Mouse (Mus musculus) stomach, embryonic 16.5 days (tissue): ENCODE data around the gene Opcml. TPM values are rescaled to one million over a fixed set of nuclear protein-coding genes. Genes with fewer than 3 reads are reported as not detected.

ENCODE experiments used
- ATAC-seq: fragments of 200-750 bp; cut with Nextera tagmentation; 2 replicates; pipeline ENCODE4 v1.8.0; 2017; ENCODE audit warnings: moderate number of reproducible peaks, moderate TSS enrichment; ENCODE audit not compliant: insufficient read depth, low FRiP score
- H3K27ac ChIP-seq: fragments of 300-500 bp; sonication (generic); 2 replicates; pipeline ENCODE4 v1.5.1; 2014; ENCODE audit warnings: low read length
- H3K27me3 ChIP-seq: fragments of 300-500 bp; sonication (generic); 2 replicates; pipeline ENCODE4 v1.6.1; 2014; ENCODE audit warnings: low read length, control low read depth, mixed read lengths; ENCODE audit not compliant: control insufficient read depth, insufficient read depth
- H3K36me3 ChIP-seq: fragments of 300-500 bp; sonication (generic); 2 replicates; pipeline ENCODE4 v1.6.1; 2014; ENCODE audit warnings: low read length; ENCODE audit not compliant: control insufficient read depth, insufficient read depth
- H3K4me1 ChIP-seq: fragments of 300-500 bp; sonication (generic); 2 replicates; pipeline ENCODE4 v1.6.1; 2014; ENCODE audit warnings: low read length, control low read depth, mixed read lengths; ENCODE audit not compliant: control insufficient read depth, insufficient read depth
- H3K4me2 ChIP-seq: fragments of 300-500 bp; sonication (generic); 2 replicates; pipeline ENCODE4 v1.6.1; 2014; ENCODE audit warnings: low read depth, low read length, mixed read lengths
- H3K4me3 ChIP-seq: fragments of 300-500 bp; sonication (generic); replicated peaks from 2 replicates; pipeline ENCODE4 v1.5.1; 2014; ENCODE audit warnings: mild to moderate bottlenecking, low read length
- H3K9ac ChIP-seq: fragments of 300-500 bp; sonication (generic); 2 replicates; pipeline ENCODE4 v1.6.1; 2014; ENCODE audit warnings: low read length
- H3K9me3 ChIP-seq: fragments of 300-500 bp; sonication (generic); replicated peaks from 2 replicates; pipeline ENCODE4 v1.6.1; 2016; ENCODE audit warnings: low read length, control low read depth; ENCODE audit not compliant: control insufficient read depth
- WGBS: fragments of 180-500 bp; shearing (Covaris S2); extraction: QIAGEN DNeasy Blood & Tissue Kit; methylation state at CpG from one replicate; pipeline ENCODE4 v1.1.7; 2014; 5-methylcytosine and 5-hydroxymethylcytosine counted together
- polyA plus RNA-seq: library from polyadenylated mRNA; unstranded; fragments of >200 nt; fragmentation: Nextera tagmentation; extraction: Ambion mirVana; gene quantifications from 2 replicates; pipeline ENCODE4 v1.2.1, GENCODE M21; 2015

Opcml gene
- polyA plus RNA-seq, 1 experiment from 2014 or later = 2.8 TPM

- WGBS = 24% methylated on average over 2 of the region's 2 CpGs
- H3K9ac ChIP-seq = no peak overlapping the region
- ATAC-seq = no peak
- H3K4me3 ChIP-seq = no peak overlapping the region
- peaks cover 6% of the 10 kb centered on the region; the same call in 1 of the 2 replicates for H3K4me1 ChIP-seq
- H3K27me3 ChIP-seq = no peaks in the 10 kb centered on the region
- no peaks in the 10 kb centered on the region for H3K9me3 ChIP-seq
- no peaks in the 10 kb centered on the region for H3K36me3 ChIP-seq
- H3K27ac ChIP-seq = no peak overlapping the region
- no peak overlapping the region for H3K4me2 ChIP-seq
Measured at GRCm38 (mm10) chr9:28084273-28084726, 293.7 kb downstream of the Opcml start.

GRCm38 (mm10) chr9:28091395-28091794 is 300.8 kb downstream of the Opcml start:
- no peak overlapping the region for H3K4me3 ChIP-seq
- H3K9ac ChIP-seq = no peak overlapping the region
- no peaks in the 10 kb centered on the region for H3K27me3 ChIP-seq
- H3K4me1 ChIP-seq = no peaks in the 10 kb centered on the region
- H3K4me2 ChIP-seq = no peak overlapping the region
- no peaks in the 10 kb centered on the region for H3K9me3 ChIP-seq
- H3K36me3 ChIP-seq = no peaks in the 10 kb centered on the region
- 40% methylated on average over 1 of the region's 1 CpGs for WGBS
- ATAC-seq = no peak
- H3K27ac ChIP-seq = no peak overlapping the region

GRCm38 (mm10) chr9:28094722-28095121 is 304.1 kb downstream of the Opcml start:
- ATAC-seq = no peak
- no peak overlapping the region for H3K4me3 ChIP-seq

GRCm38 (mm10) chr9:28096204-28096603 is 305.6 kb downstream of the Opcml start:
- Histone ChIP-seq H3K4me2 (no peak overlapping the region), H3K9ac (no peak overlapping the region), H3K27ac (no peak overlapping the region), H3K4me1 (no peaks in the 10 kb centered on the region), H3K36me3 (no peaks in the 10 kb centered on the region), H3K9me3 (no peaks in the 10 kb centered on the region), H3K4me3 (no peak overlapping the region), H3K27me3 (no peaks in the 10 kb centered on the region)
- WGBS = 98% methylated on average over 2 of the region's 2 CpGs
- no peak for ATAC-seq

More at GRCm38 (mm10) chr9:28094722-28095121, 304.1 kb downstream of the Opcml start:
- Histone ChIP-seq H3K27ac (no peak overlapping the region), H3K27me3 (no peaks in the 10 kb centered on the region), H3K4me1 (no peaks in the 10 kb centered on the region), H3K9ac (no peak overlapping the region), H3K4me2 (no peak overlapping the region), H3K36me3 (no peaks in the 10 kb centered on the region), H3K9me3 (no peaks in the 10 kb centered on the region)
- 88% methylated on average over 4 of the region's 4 CpGs for WGBS

- ATAC-seq = no peak
Measured at GRCm38 (mm10) chr9:28101981-28102380, 311.4 kb downstream of the Opcml start.

GRCm38 (mm10) chr9:28121858-28122257 is 331.3 kb downstream of the Opcml start:
- ATAC-seq = no peak
- no peak overlapping the region for H3K27ac ChIP-seq
- no peaks in the 10 kb centered on the region for H3K9me3 ChIP-seq
- WGBS = 75% methylated on average over 2 of the region's 2 CpGs
- H3K4me2 ChIP-seq = no peak overlapping the region
- no peak overlapping the region for H3K4me3 ChIP-seq
- no peaks in the 10 kb centered on the region; the same call in 1 of the 2 replicates for H3K4me1 ChIP-seq
- no peaks in the 10 kb centered on the region for H3K36me3 ChIP-seq
- no peaks in the 10 kb centered on the region for H3K27me3 ChIP-seq
- H3K9ac ChIP-seq = no peak overlapping the region

More at GRCm38 (mm10) chr9:28101981-28102380, 311.4 kb downstream of the Opcml start:
- Histone ChIP-seq H3K36me3 (no peaks in the 10 kb centered on the region), H3K4me3 (no peak overlapping the region), H3K27me3 (no peaks in the 10 kb centered on the region), H3K9me3 (no peaks in the 10 kb centered on the region), H3K4me2 (no peak overlapping the region), H3K9ac (no peak overlapping the region), H3K4me1 (no peaks in the 10 kb centered on the region), H3K27ac (no peak overlapping the region)

- Histone ChIP-seq H3K4me1 (no peaks in the 10 kb centered on the region), H3K27ac (no peak overlapping the region), H3K4me2 (no peak overlapping the region), H3K27me3 (no peaks in the 10 kb centered on the region), H3K9me3 (no peaks in the 10 kb centered on the region), H3K9ac (no peak overlapping the region), H3K4me3 (no peak overlapping the region), H3K36me3 (no peaks in the 10 kb centered on the region)
- WGBS = 59% methylated on average over 1 of the region's 1 CpGs
- ATAC-seq = no peak
Measured at GRCm38 (mm10) chr9:28128735-28129134, 338.2 kb downstream of the Opcml start.

GRCm38 (mm10) chr9:28131521-28131920 is 340.9 kb downstream of the Opcml start:
- Histone ChIP-seq H3K27me3 (no peaks in the 10 kb centered on the region), H3K27ac (no peak overlapping the region), H3K9ac (no peak overlapping the region), H3K4me1 (no peaks in the 10 kb centered on the region), H3K4me2 (no peak overlapping the region), H3K4me3 (no peak overlapping the region), H3K9me3 (no peaks in the 10 kb centered on the region), H3K36me3 (no peaks in the 10 kb centered on the region)
- no peak for ATAC-seq
- WGBS = 74% methylated on average over 1 of the region's 1 CpGs

- H3K4me3 ChIP-seq = no peak overlapping the region
- WGBS = 58% methylated on average over 2 of the region's 2 CpGs
Measured at GRCm38 (mm10) chr9:28136614-28137013, 346.0 kb downstream of the Opcml start.

More at GRCm38 (mm10) chr9:28136614-28137013, 346.0 kb downstream of the Opcml start:
- Histone ChIP-seq H3K4me1 (no peaks in the 10 kb centered on the region), H3K9ac (no peak overlapping the region), H3K9me3 (no peaks in the 10 kb centered on the region), H3K36me3 (no peaks in the 10 kb centered on the region), H3K4me2 (no peak overlapping the region), H3K27me3 (no peaks in the 10 kb centered on the region), H3K27ac (no peak overlapping the region)
- no peak for ATAC-seq
